Mouse (Mus musculus) lung, postnatal 0 days (tissue): Measurements from ENCODE around the gene Nell1.

Source experiments
- CTCF ChIP-seq: IDR thresholded peaks from 2 replicates; pipeline ENCODE4 v1.5.1; 2016; ENCODE audit warnings: antibody characterized with exemption, mild to moderate bottlenecking
- EP300 ChIP-seq: IDR thresholded peaks from 2 replicates; pipeline ENCODE4 v1.6.1; 2016; ENCODE audit warnings: antibody characterized with exemption, mild to moderate bottlenecking, control low read depth

- no peak for TF ChIP-seq CTCF
- no peak for TF ChIP-seq EP300
Measured at GRCm38 (mm10) chr7:50168778-50169177, 194.1 kb downstream of the Nell1 start.
